Mouse (Mus musculus) myocyte (in vitro differentiated cells): Measurements from ENCODE around the gene Apoa5. TPM values are rescaled to one million over a fixed set of nuclear protein-coding genes. Genes with fewer than 3 reads are reported as not detected.

ENCODE experiments used
- H3K27me3 ChIP-seq: one replicate; pipeline ENCODE4 v1.6.1; 2011; ENCODE audit not compliant: control insufficient read depth, insufficient read depth, insufficient read length
- H3K36me3 ChIP-seq: one replicate; pipeline ENCODE4 v1.6.1; 2011; ENCODE audit not compliant: control insufficient read depth, insufficient read depth
- H3K4me2 ChIP-seq: one replicate; pipeline ENCODE4 v1.6.1; 2011; ENCODE audit warnings: low read depth, control low read depth
- H3K4me3 ChIP-seq: one replicate; pipeline ENCODE4 v1.5.1; 2011; ENCODE audit warnings: mild to moderate bottlenecking, control low read depth, moderate library complexity
- H3K79me2 ChIP-seq: one replicate; pipeline ENCODE4 v1.6.1; 2011; ENCODE audit not compliant: control insufficient read depth, insufficient read depth
- H3ac ChIP-seq: one replicate; pipeline ENCODE4 v1.6.1; 2011; ENCODE audit not compliant: control insufficient read depth, insufficient read length
- CEBPB ChIP-seq: IDR thresholded peaks from 2 replicates; pipeline ENCODE4 v1.6.1; 2011; ENCODE audit warnings: mild to moderate bottlenecking, moderate library complexity; ENCODE audit not compliant: poor library complexity, insufficient read depth, severe bottlenecking
- E2F4 ChIP-seq: IDR thresholded peaks from one replicate; pipeline ENCODE4 v1.6.1; 2011; ENCODE audit warnings: mild to moderate bottlenecking, control low read depth, moderate library complexity; ENCODE audit not compliant: insufficient read depth
- MAX ChIP-seq: IDR thresholded peaks from one replicate; pipeline ENCODE4 v1.6.1; 2011; ENCODE audit warnings: low read depth, mild to moderate bottlenecking, control low read depth
- MYOD1 ChIP-seq, 3 experiments: IDR thresholded peaks; one replicate each; pipeline ENCODE4 v1.6.1; 2011; ENCODE audit warnings: control low read depth in 2 of 3, low read depth in 2 of 3, mild to moderate bottlenecking in 2 of 3, moderate library complexity in 1 of 3; ENCODE audit not compliant: insufficient read length in 2 of 3, control insufficient read depth in 1 of 3
- MYOG ChIP-seq, 3 experiments: IDR thresholded peaks; one replicate each; pipeline ENCODE4 v1.6.1; 2011; ENCODE audit warnings: control low read depth in 2 of 3, low read depth in 2 of 3, mild to moderate bottlenecking in 2 of 3; ENCODE audit not compliant: insufficient read length in 2 of 3, control insufficient read depth in 1 of 3, insufficient read depth in 1 of 3
- POLR2A ChIP-seq: IDR thresholded peaks from one replicate; pipeline ENCODE4 v1.6.1; 2011; ENCODE audit warnings: low read depth, mild to moderate bottlenecking, control low read depth, moderate library complexity; ENCODE audit not compliant: insufficient read length
- POLR2AphosphoS2 ChIP-seq: IDR thresholded peaks from one replicate; pipeline ENCODE4 v1.6.1; 2011; ENCODE audit warnings: low read depth, control low read depth; ENCODE audit not compliant: insufficient read length
- REST ChIP-seq: IDR thresholded peaks from one replicate; pipeline ENCODE4 v1.6.1; 2011; ENCODE audit warnings: mild to moderate bottlenecking, control low read depth, moderate library complexity; ENCODE audit not compliant: insufficient read depth, insufficient read length
- SRF ChIP-seq: IDR thresholded peaks from one replicate; pipeline ENCODE4 v1.6.1; 2011; ENCODE audit warnings: low read depth; ENCODE audit not compliant: control insufficient read depth, insufficient read length
- TCF12 ChIP-seq: IDR thresholded peaks from one replicate; pipeline ENCODE4 v1.6.1; 2011; ENCODE audit warnings: mild to moderate bottlenecking, control low read depth; ENCODE audit not compliant: poor library complexity, insufficient read depth, severe bottlenecking
- TCF3 ChIP-seq: IDR thresholded peaks from one replicate; pipeline ENCODE4 v1.6.1; 2011; ENCODE audit warnings: low read depth, control low read depth; ENCODE audit not compliant: insufficient read length
- USF1 ChIP-seq: IDR thresholded peaks from one replicate; pipeline ENCODE4 v1.6.1; 2011; ENCODE audit warnings: low read depth, mild to moderate bottlenecking, control low read depth, moderate library complexity
- polyA plus RNA-seq: library from polyadenylated mRNA; unstranded; fragments of >200 nt; fragmentation: generic; extraction: Trizol; gene quantifications from one replicate; pipeline ENCODE4 v1.2.1, GENCODE M21; 2012; ENCODE audit warnings: missing spikeins

Gene Apoa5
- polyA plus RNA-seq, 1 experiment: not detected

GRCm38 (mm10) chr9:46235649-46236048 lies 32.8 kb upstream of the Apoa5 start:
- Histone ChIP-seq H3K4me2 (no peak overlapping the region), H3K4me3 (no peak overlapping the region), H3ac (no peak overlapping the region), H3K36me3 (no peaks in the 10 kb centered on the region), H3K79me2 (no peaks in the 10 kb centered on the region), H3K27me3 (peaks cover 60% of the 10 kb centered on the region)
- TF ChIP-seq MYOD1 (IDR thresholded peaks at IDR 0.05; ENCODE audit: control insufficient read depth in 1 of 3, insufficient read length in 2 of 3, low read depth in 2 of 3) (no peak), POLR2AphosphoS2 (no peak), TCF3 (no peak), TCF12 (no peak), E2F4 (no peak), POLR2A (no peak), USF1 (no peak), REST (no peak), CEBPB (no peak), MYOG (IDR thresholded peaks at IDR 0.05; ENCODE audit: control insufficient read depth in 1 of 3, insufficient read depth in 1 of 3, insufficient read length in 2 of 3, low read depth in 2 of 3) (no peak)

DNA sequence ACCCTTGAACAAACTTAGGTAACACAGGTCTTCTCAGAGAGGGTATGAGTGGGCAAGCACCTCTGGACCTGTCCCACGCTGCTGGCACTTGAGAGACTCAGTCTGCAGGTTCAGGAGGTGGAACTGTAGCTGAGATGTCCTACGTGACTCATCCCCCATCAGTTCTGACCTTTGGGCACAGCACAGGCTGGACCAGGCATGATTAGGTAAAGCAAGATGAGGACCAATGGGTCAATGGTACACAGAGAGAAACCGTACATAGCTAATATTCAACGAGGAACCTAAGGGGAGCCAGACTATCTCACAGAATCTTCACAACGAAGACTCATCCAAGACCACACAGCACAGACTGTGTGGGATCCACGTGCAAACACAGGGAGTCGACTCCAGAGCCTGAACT lies 29.6 kb upstream of the Apoa5 start:
- no peaks in the 10 kb centered on the region for H3K79me2 ChIP-seq
- H3K36me3 ChIP-seq: no peaks in the 10 kb centered on the region
- H3K4me2 ChIP-seq: no peak overlapping the region
- no peak overlapping the region for H3K4me3 ChIP-seq
- peaks cover 75% of the 10 kb centered on the region for H3K27me3 ChIP-seq
- H3ac ChIP-seq: no peak overlapping the region
- TF ChIP-seq TCF3 (no peak), CEBPB (no peak), TCF12 (no peak), MYOD1 (IDR thresholded peaks at IDR 0.05; ENCODE audit: control insufficient read depth in 1 of 3, insufficient read length in 2 of 3, low read depth in 2 of 3) (no peak), POLR2A (no peak), REST (no peak), SRF (no peak), USF1 (no peak), E2F4 (no peak), MAX (no peak), MYOG (IDR thresholded peaks at IDR 0.05; ENCODE audit: control insufficient read depth in 1 of 3, insufficient read depth in 1 of 3, insufficient read length in 2 of 3, low read depth in 2 of 3) (no peak), POLR2AphosphoS2 (no peak)

DNA sequence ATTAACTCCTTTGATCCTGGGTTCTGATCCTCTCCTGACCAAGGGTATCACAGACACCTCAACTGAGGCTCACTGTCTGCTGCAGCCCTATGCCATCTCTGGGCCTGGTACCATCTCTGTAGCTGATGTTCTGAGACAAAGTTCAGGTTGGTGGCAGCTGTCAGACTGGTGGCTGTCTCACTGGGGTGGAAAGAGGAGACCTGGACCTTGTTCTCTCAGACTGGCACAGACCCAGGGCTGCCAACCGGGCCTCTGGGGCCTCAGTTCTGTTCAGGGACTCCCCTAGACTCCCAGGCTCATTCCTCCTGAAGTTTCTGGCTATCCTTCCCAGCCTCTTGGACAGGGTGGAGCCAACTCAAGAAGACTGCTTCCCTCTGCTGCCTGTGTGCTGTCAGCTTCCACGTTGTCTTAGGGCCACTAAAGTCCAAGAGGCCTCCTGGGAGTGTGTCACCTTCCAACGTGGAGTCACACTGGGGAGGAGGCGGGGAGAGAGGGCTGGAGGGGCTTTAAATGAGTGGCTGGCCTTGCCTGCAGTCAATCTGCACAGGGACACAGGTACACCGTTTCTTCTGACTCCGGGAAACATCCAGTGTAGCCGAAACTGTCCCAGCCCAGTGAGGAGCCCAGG lies 27.8 kb upstream of the Apoa5 start, which contains the start of gene Apoa4:
TSS of gene Apoa4 (plus strand) at position 171 of the 628 bp plus-strand sequence.
- H3K4me3 ChIP-seq: no peak within 1 kb of the TSS
- peaks cover 64% of the 10 kb centered on the region for H3K27me3 ChIP-seq
- H3ac ChIP-seq: no peak within 1 kb of the TSS

GRCm38 (mm10) chr9:46241818-46242217 lies 26.6 kb upstream of the Apoa5 start:
- H3K4me3 ChIP-seq: no peak overlapping the region
- H3ac ChIP-seq: no peak overlapping the region
- no peak overlapping the region for H3K4me2 ChIP-seq
- H3K79me2 ChIP-seq: no peaks in the 10 kb centered on the region
- peaks cover 58% of the 10 kb centered on the region for H3K27me3 ChIP-seq
- no peaks in the 10 kb centered on the region for H3K36me3 ChIP-seq
- no peak for TF ChIP-seq MAX
- TF ChIP-seq TCF3: no peak
- TF ChIP-seq POLR2AphosphoS2: no peak
- TF ChIP-seq MYOG (IDR thresholded peaks at IDR 0.05; ENCODE audit: control insufficient read depth in 1 of 3, insufficient read depth in 1 of 3, insufficient read length in 2 of 3, low read depth in 2 of 3): no peak
- TF ChIP-seq USF1: no peak
- no peak for TF ChIP-seq SRF
- TF ChIP-seq REST: no peak
- TF ChIP-seq POLR2A: no peak
- TF ChIP-seq TCF12: no peak
- TF ChIP-seq CEBPB: no peak
- TF ChIP-seq MYOD1 (IDR thresholded peaks at IDR 0.05; ENCODE audit: control insufficient read depth in 1 of 3, insufficient read length in 2 of 3, low read depth in 2 of 3): no peak
- TF ChIP-seq E2F4: no peak

More for the DNA sequence above, 27.8 kb upstream of the Apoa5 start, which contains the start of gene Apoa4:
- TF ChIP-seq USF1: no peak
- TF ChIP-seq POLR2AphosphoS2: no peak
- no peak for TF ChIP-seq MYOG (IDR thresholded peaks at IDR 0.05; ENCODE audit: control insufficient read depth in 1 of 3, insufficient read depth in 1 of 3, insufficient read length in 2 of 3, low read depth in 2 of 3)
- no peak for TF ChIP-seq REST
- TF ChIP-seq TCF3: no peak
- TF ChIP-seq TCF12: no peak
- no peak for TF ChIP-seq E2F4
- no peak for TF ChIP-seq MYOD1 (IDR thresholded peaks at IDR 0.05; ENCODE audit: control insufficient read depth in 1 of 3, insufficient read length in 2 of 3, low read depth in 2 of 3)
- no peak for TF ChIP-seq SRF
- TF ChIP-seq MAX: no peak
- TF ChIP-seq POLR2A: no peak
- no peaks in the 10 kb centered on the region for H3K79me2 ChIP-seq
- H3K4me2 ChIP-seq: no peak within 1 kb of the TSS
- no peaks in the 10 kb centered on the region for H3K36me3 ChIP-seq
